Mouse (Mus musculus) forebrain, postnatal 0 days (tissue): ENCODE measurements around the gene Tsga13. TPM values are rescaled to one million over a fixed set of nuclear protein-coding genes. Genes with fewer than 3 reads are reported as not detected.

Source experiments
- ATAC-seq: fragments of 200-750 bp; cut with Nextera tagmentation; 2 replicates; pipeline ENCODE4 v1.8.0; 2017; ENCODE audit warnings: mild to moderate bottlenecking, moderate library complexity
- DNase-seq: peaks from one replicate; pipeline ENCODE4 v3.0.0-alpha.2; 2015
- H3K27ac ChIP-seq: fragments of 300-500 bp; sonication (generic); 2 replicates; pipeline ENCODE4 v1.5.1; 2014; ENCODE audit warnings: low read depth, mild to moderate bottlenecking, antibody characterized with exemption, low read length, moderate library complexity, mixed read lengths
- H3K27me3 ChIP-seq: fragments of 300-500 bp; sonication (generic); 2 replicates; pipeline ENCODE4 v1.6.1; 2014; ENCODE audit warnings: mild to moderate bottlenecking, low read length, mixed read lengths; ENCODE audit not compliant: insufficient read depth
- H3K36me3 ChIP-seq: fragments of 300-500 bp; sonication (generic); 2 replicates; pipeline ENCODE4 v1.6.1; 2014; ENCODE audit warnings: mild to moderate bottlenecking, moderate library complexity; ENCODE audit not compliant: insufficient read depth
- H3K4me1 ChIP-seq: fragments of 300-500 bp; sonication (generic); 2 replicates; pipeline ENCODE4 v1.6.1; 2014; ENCODE audit warnings: antibody characterized with exemption; ENCODE audit not compliant: insufficient read depth
- H3K4me2 ChIP-seq: fragments of 300-500 bp; sonication (generic); 2 replicates; pipeline ENCODE4 v1.6.1; 2014; ENCODE audit warnings: low read depth, mild to moderate bottlenecking, moderate library complexity
- H3K4me3 ChIP-seq: fragments of 300-500 bp; sonication (generic); 2 replicates; pipeline ENCODE4 v1.5.1; 2014; ENCODE audit warnings: low read depth, low read length, mixed read lengths
- H3K9ac ChIP-seq: fragments of 300-500 bp; sonication (generic); 2 replicates; pipeline ENCODE4 v1.6.1; 2014; ENCODE audit warnings: mild to moderate bottlenecking
- H3K9me3 ChIP-seq: fragments of 300-500 bp; sonication (generic); 2 replicates; pipeline ENCODE4 v1.6.1; 2016; ENCODE audit warnings: low read length
- CTCF ChIP-seq: sonication (generic); IDR thresholded peaks from 2 replicates; pipeline ENCODE4 v1.5.1; 2016; ENCODE audit warnings: antibody characterized with exemption, control low read depth, low read depth
- WGBS: fragments of 180-500 bp; shearing (Covaris S2); extraction: QIAGEN DNeasy Blood & Tissue Kit; methylation state at CpG from one replicate; pipeline ENCODE4 v1.1.7; 2014; 5-methylcytosine and 5-hydroxymethylcytosine counted together
- polyA plus RNA-seq: library from polyadenylated mRNA; unstranded; fragments of >200 nt; fragmentation: Nextera tagmentation; extraction: Ambion mirVana; gene quantifications from 2 replicates; pipeline ENCODE4 v1.2.1, GENCODE M21; 2015
- total RNA-seq: library from RNA; depleted of rRNA; stranded (reverse); fragments of >200 nt; gene quantifications from 2 replicates; pipeline ENCODE4 v1.2.3, GENCODE M21; 2014

Tsga13 gene
- total and polyA plus RNA-seq, 2 experiments from 2014 or later, result 0.74 TPM; not detected in 1

- Histone ChIP-seq H3K36me3 (no peaks in the 10 kb centered on the region), H3K27ac (peak overlapping the region; percentile 93), H3K9me3 (no peaks in the 10 kb centered on the region), H3K4me3 (peak overlapping the region; percentile 81), H3K4me1 (0 out of 2 replicates have a peak, but pooled peaks cover 4% of the 10 kb centered on the region), H3K27me3 (no peaks in the 10 kb centered on the region), H3K4me2 (peak overlapping the region; percentile 62), H3K9ac (peak overlapping the region; percentile 84)
- no peak for DNase-seq
- no peak for TF ChIP-seq CTCF
- ATAC-seq, result no peak
- WGBS, result 10% methylated on average over 3 of the region's 3 CpGs
Measured at GRCm38 (mm10) chr6:30895819-30896194, 19.6 kb downstream of the Tsga13 start.

GRCm38 (mm10) chr6:30893081-30893480 is 22.3 kb downstream of the Tsga13 start:
- no peak for TF ChIP-seq CTCF
- no peak overlapping the region for H3K4me2 ChIP-seq
- DNase-seq, result no peak
- no peak for ATAC-seq
- WGBS, result 87% methylated on average over 4 of the region's 4 CpGs
- no peak overlapping the region for H3K4me3 ChIP-seq
- no peaks in the 10 kb centered on the region for H3K27me3 ChIP-seq
- H3K36me3 ChIP-seq, result no peaks in the 10 kb centered on the region
- H3K4me1 ChIP-seq, result 0 out of 2 replicates have a peak, but pooled peaks cover 4% of the 10 kb centered on the region
- no peaks in the 10 kb centered on the region for H3K9me3 ChIP-seq
- H3K27ac ChIP-seq, result no peak overlapping the region
- no peak overlapping the region for H3K9ac ChIP-seq

- no peak for ATAC-seq
- H3K4me3 ChIP-seq, result no peak overlapping the region
- no peaks in the 10 kb centered on the region for H3K9me3 ChIP-seq
- DNase-seq, result no peak
- H3K27ac ChIP-seq, result no peak overlapping the region
- H3K9ac ChIP-seq, result no peak overlapping the region
- H3K36me3 ChIP-seq, result 0 out of 2 replicates have a peak, but pooled peaks cover 2% of the 10 kb centered on the region
- H3K4me1 ChIP-seq, result no peaks in the 10 kb centered on the region
- TF ChIP-seq CTCF, result no peak
- no peaks in the 10 kb centered on the region for H3K27me3 ChIP-seq
- H3K4me2 ChIP-seq, result no peak overlapping the region
Measured at GRCm38 (mm10) chr6:30891761-30892160, 23.6 kb downstream of the Tsga13 start.

- peaks cover 14% of the 10 kb centered on the region; the same call in 1 of the 2 replicates for H3K36me3 ChIP-seq
- no peaks in the 10 kb centered on the region for H3K9me3 ChIP-seq
- DNase-seq (no peak), ATAC-seq (no peak)
- WGBS, result 93% methylated on average over 3 of the region's 3 CpGs
- H3K27me3 ChIP-seq, result no peaks in the 10 kb centered on the region
- H3K4me3 ChIP-seq, result no peak overlapping the region
- H3K4me2 ChIP-seq, result no peak overlapping the region
- no peak overlapping the region for H3K9ac ChIP-seq
- no peak overlapping the region for H3K27ac ChIP-seq
- TF ChIP-seq CTCF, result no peak
- H3K4me1 ChIP-seq, result no peaks in the 10 kb centered on the region
Measured at GRCm38 (mm10) chr6:30884856-30885255, 30.5 kb downstream of the Tsga13 start.

GRCm38 (mm10) chr6:30883491-30883890 is 31.9 kb downstream of the Tsga13 start:
- Histone ChIP-seq H3K4me1 (no peaks in the 10 kb centered on the region), H3K9ac (no peak overlapping the region), H3K4me3 (no peak overlapping the region), H3K9me3 (no peaks in the 10 kb centered on the region), H3K4me2 (no peak overlapping the region), H3K27me3 (no peaks in the 10 kb centered on the region), H3K27ac (no peak overlapping the region), H3K36me3 (peaks cover 16% of the 10 kb centered on the region; the same call in 1 of the 2 replicates)
- ATAC-seq (peak; percentile 20; the same call in 1 of the 2 replicates), DNase-seq (peak; percentile 19)
- 57% methylated on average over 4 of the region's 4 CpGs for WGBS
- no peak for TF ChIP-seq CTCF

- no peak for TF ChIP-seq CTCF
- no peak overlapping the region for H3K9ac ChIP-seq
- no peak overlapping the region for H3K4me3 ChIP-seq
- no peaks in the 10 kb centered on the region for H3K27me3 ChIP-seq
- H3K4me1 ChIP-seq, result no peaks in the 10 kb centered on the region
- no peaks in the 10 kb centered on the region for H3K9me3 ChIP-seq
- no peak for DNase-seq
- peaks cover 8% of the 10 kb centered on the region; the same call in 1 of the 2 replicates for H3K36me3 ChIP-seq
- H3K4me2 ChIP-seq, result no peak overlapping the region
- no peak for ATAC-seq
- no peak overlapping the region for H3K27ac ChIP-seq
Measured at GRCm38 (mm10) chr6:30876661-30877060, 38.7 kb downstream of the Tsga13 start.

- TF ChIP-seq CTCF, result no peak
Measured at GRCm38 (mm10) chr6:30866501-30866900, 48.9 kb downstream of the Tsga13 start.

More at GRCm38 (mm10) chr6:30866501-30866900, 48.9 kb downstream of the Tsga13 start:
- DNase-seq (no peak), ATAC-seq (no peak)
- no peaks in the 10 kb centered on the region for H3K36me3 ChIP-seq
- 95% methylated on average over 1 of the region's 1 CpGs for WGBS
- no peak overlapping the region for H3K4me2 ChIP-seq
- no peak overlapping the region for H3K27ac ChIP-seq
- no peaks in the 10 kb centered on the region for H3K4me1 ChIP-seq
- H3K27me3 ChIP-seq, result no peaks in the 10 kb centered on the region
- no peak overlapping the region for H3K9ac ChIP-seq
- H3K4me3 ChIP-seq, result no peak overlapping the region
- no peaks in the 10 kb centered on the region for H3K9me3 ChIP-seq
